Mouse (Mus musculus) intestine, postnatal 0 days (tissue): Measurements from ENCODE around the gene Mrps18b. TPM values are rescaled to one million over a fixed set of nuclear protein-coding genes. Genes with fewer than 3 reads are reported as not detected.
A peak's percentile ranks its signal among the peaks of the same experiment; 100 is the strongest.

ENCODE experiments used
- ATAC-seq: fragments of 200-750 bp; cut with Nextera tagmentation; 2 replicates; pipeline ENCODE4 v1.8.0; 2017; ENCODE audit warnings: mild to moderate bottlenecking, moderate TSS enrichment, moderate library complexity
- H3K27ac ChIP-seq: fragments of 300-500 bp; sonication (generic); 2 replicates; pipeline ENCODE4 v1.5.1; 2014; ENCODE audit warnings: mild to moderate bottlenecking, low read depth, low read length, moderate library complexity
- H3K27me3 ChIP-seq: fragments of 300-500 bp; sonication (generic); replicated peaks from 2 replicates; pipeline ENCODE4 v1.6.1; 2014; ENCODE audit warnings: low read length, mixed read lengths; ENCODE audit not compliant: control insufficient read depth, insufficient read depth
- H3K36me3 ChIP-seq: fragments of 300-500 bp; sonication (generic); 2 replicates; pipeline ENCODE4 v1.6.1; 2014; ENCODE audit warnings: mild to moderate bottlenecking, moderate library complexity; ENCODE audit not compliant: control insufficient read depth, insufficient read depth
- H3K4me1 ChIP-seq: fragments of 300-500 bp; sonication (generic); replicated peaks from 2 replicates; pipeline ENCODE4 v1.6.1; 2014; ENCODE audit warnings: antibody characterized with exemption, low read length, mixed read lengths; ENCODE audit not compliant: control insufficient read depth, insufficient read depth
- H3K4me2 ChIP-seq: fragments of 300-500 bp; sonication (generic); replicated peaks from 2 replicates; pipeline ENCODE4 v1.6.1; 2014; ENCODE audit warnings: low read depth, mild to moderate bottlenecking, moderate library complexity
- H3K4me3 ChIP-seq: fragments of 300-500 bp; sonication (generic); 2 replicates; pipeline ENCODE4 v1.5.1; 2014; ENCODE audit warnings: low read depth, low read length
- H3K9ac ChIP-seq: fragments of 300-500 bp; sonication (generic); 2 replicates; pipeline ENCODE4 v1.6.1; 2014; ENCODE audit warnings: mild to moderate bottlenecking, low read depth, low read length
- H3K9me3 ChIP-seq: fragments of 300-500 bp; sonication (generic); 2 replicates; pipeline ENCODE4 v1.6.1; 2016; ENCODE audit warnings: mixed run types; ENCODE audit not compliant: control insufficient read depth
- CTCF ChIP-seq: sonication (generic); IDR thresholded peaks from 2 replicates; pipeline ENCODE4 v1.5.1; 2016; ENCODE audit warnings: low read depth, mild to moderate bottlenecking, control low read depth, antibody characterized with exemption, moderate library complexity
- WGBS: fragments of 180-500 bp; shearing (Covaris S2); extraction: QIAGEN DNeasy Blood & Tissue Kit; methylation state at CpG from one replicate; pipeline ENCODE4 v1.1.7; 2014; 5-methylcytosine and 5-hydroxymethylcytosine counted together
- polyA plus RNA-seq: library from polyadenylated mRNA; unstranded; fragments of >200 nt; fragmentation: Nextera tagmentation; extraction: Ambion mirVana; gene quantifications from 2 replicates; pipeline ENCODE4 v1.2.1, GENCODE M21; 2015

Gene Mrps18b
- polyA plus RNA-seq, 1 experiment from 2014 or later: 85.7 TPM

GRCm38 (mm10) chr17:35870884-35871696 is 45.1 kb downstream of the Mrps18b start:
- Histone ChIP-seq H3K27me3 (no peaks in the 10 kb centered on the region), H3K27ac (peak overlapping the region; percentile 66), H3K9ac (no peak overlapping the region), H3K4me1 (no peaks in the 10 kb centered on the region), H3K4me3 (peak overlapping the region; percentile 19; the same call in 1 of the 2 replicates), H3K9me3 (no peaks in the 10 kb centered on the region), H3K36me3 (0 out of 2 replicates have a peak, but pooled peaks cover 7% of the 10 kb centered on the region), H3K4me2 (peak overlapping the region; percentile 92)
- peak; percentile 73 for TF ChIP-seq CTCF
- 67% methylated on average over 8 of the region's 8 CpGs for WGBS
- ATAC-seq: no peak

GRCm38 (mm10) chr17:35870151-35870883 is 45.9 kb downstream of the Mrps18b start:
- H3K36me3 ChIP-seq: 0 out of 2 replicates have a peak, but pooled peaks cover 3% of the 10 kb centered on the region
- no peak for ATAC-seq
- 60% methylated on average over 9 of the region's 9 CpGs for WGBS

GRCm38 (mm10) chr17:35869346-35870067 is 46.7 kb downstream of the Mrps18b start:
- no peak; the same call in 1 of the 2 replicates for ATAC-seq
- 3% methylated on average over 7 of the region's 7 CpGs for WGBS
- Histone ChIP-seq H3K4me1 (no peaks in the 10 kb centered on the region), H3K4me3 (peak overlapping the region; percentile 61), H3K27me3 (no peaks in the 10 kb centered on the region), H3K9me3 (no peaks in the 10 kb centered on the region), H3K36me3 (no peaks in the 10 kb centered on the region), H3K4me2 (peak overlapping the region; percentile 92), H3K9ac (peak overlapping the region; percentile 46), H3K27ac (peak overlapping the region; percentile 66)
- TF ChIP-seq CTCF: no peak

More at GRCm38 (mm10) chr17:35870151-35870883, 45.9 kb downstream of the Mrps18b start:
- H3K4me1 ChIP-seq: no peaks in the 10 kb centered on the region
- TF ChIP-seq CTCF: no peak
- no peaks in the 10 kb centered on the region for H3K9me3 ChIP-seq
- H3K9ac ChIP-seq: peak overlapping the region; percentile 37; the same call in 1 of the 2 replicates
- peak overlapping the region; percentile 19; the same call in 1 of the 2 replicates for H3K4me3 ChIP-seq
- no peaks in the 10 kb centered on the region for H3K27me3 ChIP-seq
- peak overlapping the region; percentile 92 for H3K4me2 ChIP-seq
- H3K27ac ChIP-seq: peak overlapping the region; percentile 66

GRCm38 (mm10) chr17:35868961-35869345 is 47.2 kb downstream of the Mrps18b start:
- ATAC-seq: no peak

GRCm38 (mm10) chr17:35868165-35868820 is 47.9 kb downstream of the Mrps18b start:
- no peaks in the 10 kb centered on the region for H3K27me3 ChIP-seq
- H3K27ac ChIP-seq: peak overlapping the region; percentile 87
- TF ChIP-seq CTCF: peak; percentile 16; the same call in 1 of the 2 replicates
- no peaks in the 10 kb centered on the region for H3K4me1 ChIP-seq
- no peaks in the 10 kb centered on the region for H3K9me3 ChIP-seq
- H3K4me3 ChIP-seq: peak overlapping the region; percentile 61
- 35% methylated on average over 16 of the region's 17 CpGs for WGBS
- ATAC-seq: no peak
- H3K9ac ChIP-seq: peak overlapping the region; percentile 46
- no peaks in the 10 kb centered on the region for H3K36me3 ChIP-seq
- H3K4me2 ChIP-seq: peak overlapping the region; percentile 92

More at GRCm38 (mm10) chr17:35868961-35869345, 47.2 kb downstream of the Mrps18b start:
- Histone ChIP-seq H3K27ac (peak overlapping the region; percentile 66), H3K9ac (peak overlapping the region; percentile 46), H3K36me3 (no peaks in the 10 kb centered on the region), H3K27me3 (no peaks in the 10 kb centered on the region), H3K4me2 (peak overlapping the region; percentile 92), H3K4me3 (peak overlapping the region; percentile 61), H3K4me1 (no peaks in the 10 kb centered on the region), H3K9me3 (no peaks in the 10 kb centered on the region)
- 10% methylated on average over 7 of the region's 7 CpGs for WGBS
- no peak for TF ChIP-seq CTCF
